Mouse (Mus musculus) WW6 (cell line): ENCODE measurements around the gene Btg3.
A peak's percentile ranks its signal among the peaks of the same experiment; 100 is the strongest.

ENCODE experiments used
- DNase-seq: peaks from one replicate; pipeline ENCODE4 v3.0.0-alpha.2; 2013; ENCODE audit warnings: low read depth, low spot score

Gene Btg3

DNA sequence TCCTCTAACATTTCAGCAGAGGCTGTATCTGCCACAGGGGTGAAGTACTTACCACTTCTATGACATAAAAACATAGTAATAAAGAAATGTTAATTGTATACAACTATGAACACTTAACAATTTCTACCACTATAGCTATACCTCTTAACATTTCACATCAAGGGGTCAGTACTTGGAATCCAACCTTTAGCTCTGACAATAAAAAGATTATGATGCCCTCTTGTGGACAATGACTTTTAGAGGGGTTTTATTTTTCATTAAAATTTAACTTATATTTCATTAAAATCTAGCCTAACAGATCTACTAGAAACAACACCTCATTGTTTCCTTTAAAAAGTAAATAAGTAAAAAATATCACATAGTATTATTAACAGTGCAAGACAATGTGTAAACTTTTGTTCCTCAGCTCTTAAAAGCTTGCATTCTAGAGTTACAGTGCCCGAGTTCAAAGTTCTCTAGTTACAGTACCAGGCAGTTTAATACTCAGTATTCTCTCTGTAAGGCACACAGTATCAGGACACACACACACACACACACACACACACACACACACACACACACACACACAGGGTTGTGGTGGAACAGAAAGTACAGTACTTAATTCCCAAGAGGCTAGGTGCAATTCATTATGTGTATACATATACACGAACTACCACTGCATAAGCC lies 30.2 kb downstream of the Btg3 start:
- DNase-seq, result no peak

DNA sequence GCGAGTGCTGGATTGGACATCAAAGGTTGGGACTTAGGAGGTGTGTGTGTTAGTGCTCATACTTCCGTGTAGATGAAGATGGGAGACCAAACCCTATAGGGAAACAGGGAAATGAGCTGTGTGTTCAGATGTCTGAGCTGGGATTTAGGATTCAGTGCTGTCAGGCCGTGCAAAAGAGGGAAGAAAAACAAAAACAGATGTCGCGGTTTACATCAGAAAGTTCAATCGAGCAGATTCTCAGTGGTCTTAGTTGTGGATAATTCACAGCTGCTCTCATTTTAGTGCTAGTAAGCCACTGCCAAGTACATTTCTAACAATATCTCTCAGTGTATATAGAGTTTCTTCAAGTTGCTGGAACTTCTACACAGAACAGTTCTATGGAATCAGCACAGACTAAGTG lies 33.2 kb downstream of the Btg3 start:
- DNase-seq, result no peak

DNA sequence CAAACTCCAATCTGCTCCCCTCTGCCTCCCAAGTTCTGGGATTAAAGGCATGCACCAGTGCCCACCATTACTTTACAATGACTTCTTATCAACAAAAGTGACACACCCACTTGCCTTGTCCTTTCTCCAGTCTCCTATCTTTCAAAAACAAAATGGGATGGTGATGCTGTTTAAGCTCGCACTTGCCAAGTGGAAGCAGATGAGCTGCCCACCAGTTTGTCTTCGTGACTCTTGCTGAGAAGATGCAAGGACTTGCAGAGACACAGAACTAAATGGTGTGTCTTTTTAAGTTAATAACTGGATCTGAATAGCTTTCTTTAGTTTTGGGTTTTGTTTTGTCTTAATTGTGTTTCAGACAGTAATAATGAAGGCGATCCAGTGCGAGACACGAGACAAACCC lies 34.2 kb downstream of the Btg3 start:
- no peak for DNase-seq

DNA sequence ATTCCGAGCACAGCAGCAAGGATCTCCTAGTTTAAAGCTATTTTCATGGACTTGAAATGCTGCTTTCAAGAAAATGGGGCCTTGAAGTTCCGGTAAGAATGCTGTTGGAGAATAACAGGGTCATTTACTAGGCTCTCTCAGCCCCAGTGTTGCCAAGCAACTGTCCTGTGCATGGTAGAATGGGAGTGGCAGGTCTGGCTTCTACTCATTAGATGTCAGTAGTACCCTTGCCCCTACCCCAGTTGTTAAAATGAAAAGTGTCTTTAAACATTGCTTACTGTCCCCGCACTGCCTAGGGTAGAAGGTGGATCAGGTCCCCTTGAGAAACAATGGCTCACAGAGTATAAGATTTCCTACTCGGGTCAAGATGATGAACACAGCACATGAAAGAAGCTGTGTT lies 35.6 kb downstream of the Btg3 start:
- DNase-seq, result no peak

DNA sequence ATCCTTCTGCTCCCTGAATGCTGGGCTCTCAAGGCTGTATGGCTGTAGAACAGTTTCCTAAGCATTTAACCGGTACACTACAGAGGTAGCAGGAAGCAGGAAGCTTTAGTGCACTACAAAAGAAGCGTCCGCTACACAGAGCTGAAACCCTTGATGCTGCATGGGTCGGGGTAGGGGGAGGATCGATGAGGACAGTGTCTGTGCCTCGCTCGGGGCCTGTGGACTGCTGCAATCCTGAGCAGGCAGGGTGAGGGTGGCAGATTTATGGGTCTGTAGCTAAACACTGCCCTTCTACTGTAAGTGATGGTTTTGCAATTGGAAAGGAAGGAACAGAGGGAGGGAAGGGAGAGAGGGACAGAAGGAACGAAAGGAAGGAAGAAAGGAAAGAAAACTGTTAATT lies 39.8 kb downstream of the Btg3 start:
- no peak for DNase-seq

DNA sequence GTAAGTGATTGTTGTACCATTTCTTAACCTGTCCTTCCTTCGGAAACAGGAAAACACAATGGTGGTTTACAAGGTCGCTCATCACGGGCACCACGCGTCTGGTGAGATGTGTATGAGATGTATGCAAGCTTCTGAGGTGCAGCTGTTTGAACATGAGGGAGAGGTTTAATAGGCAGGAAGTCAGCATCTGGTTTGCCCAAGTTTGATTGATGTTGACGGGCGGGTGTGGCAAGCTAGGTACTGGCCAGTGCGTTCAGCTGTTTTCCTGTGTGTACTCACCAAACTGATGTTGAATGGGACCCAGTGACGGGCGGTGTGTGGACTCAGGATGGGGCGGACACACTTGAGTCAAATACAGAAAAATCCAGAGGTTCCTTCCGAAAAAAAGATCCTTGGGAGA lies 49.0 kb downstream of the Btg3 start:
- DNase-seq, result no peak

DNA sequence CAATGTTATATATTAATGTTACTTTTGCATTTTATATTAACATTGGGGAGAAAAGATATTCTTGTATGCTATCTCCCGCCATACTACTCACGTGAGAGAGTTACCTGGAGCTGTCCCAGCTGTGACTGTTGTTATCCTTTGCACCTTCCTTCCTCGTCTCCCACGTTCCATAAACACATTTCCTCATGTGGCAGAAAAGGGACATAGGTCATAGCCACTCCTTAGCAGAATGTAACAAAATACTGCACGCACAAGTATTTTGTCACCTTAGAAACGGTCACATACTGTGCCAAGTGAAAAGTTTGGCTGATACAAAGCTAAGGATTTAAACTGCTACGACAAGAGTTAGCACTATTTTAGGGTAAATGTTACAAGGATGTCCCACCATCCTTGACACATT lies 49.4 kb downstream of the Btg3 start:
- DNase-seq, result no peak

DNA sequence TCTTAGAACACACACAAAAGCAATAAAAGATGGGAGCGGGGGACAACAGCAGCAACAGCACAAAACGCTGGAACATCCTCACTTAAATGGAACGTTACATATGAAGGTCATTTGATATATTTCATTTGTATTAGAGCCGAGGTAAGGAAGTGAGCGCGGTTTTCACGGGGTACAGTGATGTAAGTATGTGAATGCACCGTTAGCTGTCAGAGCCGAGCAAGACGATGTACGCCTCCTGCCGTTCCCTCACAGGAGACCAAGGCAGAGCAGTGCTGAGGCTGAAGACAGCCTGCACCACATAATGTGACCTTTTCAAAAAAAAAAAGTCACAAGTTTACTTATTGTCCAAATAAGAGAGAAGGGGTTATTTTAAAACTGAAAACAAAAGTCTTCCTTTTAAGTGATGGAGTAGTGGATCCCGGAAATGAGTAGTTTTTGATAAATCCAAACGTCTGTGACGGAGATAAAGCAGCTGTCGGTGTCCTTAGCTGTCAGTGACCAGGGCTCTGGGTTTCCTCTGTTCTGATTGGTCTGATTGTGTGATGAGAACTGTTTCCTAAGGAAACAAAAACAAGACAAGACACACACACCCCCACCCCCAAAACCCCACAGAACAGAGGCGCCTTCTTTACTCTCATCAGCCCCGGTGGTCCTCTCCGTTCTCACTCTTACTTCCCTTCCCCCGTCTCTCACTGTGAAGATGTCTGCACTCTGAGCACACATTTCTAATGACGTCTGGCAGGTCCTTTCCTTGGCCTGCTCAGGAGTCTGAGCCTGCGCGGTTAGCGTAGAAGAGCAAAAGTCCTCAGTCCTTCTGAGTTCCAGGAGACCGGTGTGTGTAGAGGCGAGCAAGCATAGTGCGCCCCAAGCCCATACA lies 50.8 kb downstream of the Btg3 start:
- DNase-seq, result no peak

DNA sequence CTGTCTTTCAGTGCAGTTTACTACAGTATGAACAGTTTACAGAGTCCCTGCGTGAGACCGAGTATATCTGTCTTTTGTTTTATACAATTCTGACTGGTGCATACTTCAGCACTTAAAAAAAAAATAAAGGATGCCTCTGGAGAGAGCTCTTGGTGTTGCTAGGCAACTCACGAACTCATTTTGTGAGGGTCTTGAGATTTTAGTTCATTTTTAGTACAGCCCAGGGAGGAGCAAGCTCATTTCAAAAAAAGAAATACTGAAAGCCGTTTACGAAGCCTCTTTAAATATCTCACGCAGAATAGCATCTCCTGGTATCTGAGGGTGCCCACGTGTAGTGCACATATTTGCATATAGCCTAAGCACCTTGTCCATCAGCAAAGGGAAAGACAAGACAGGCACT lies 54.9 kb downstream of the Btg3 start:
- DNase-seq, result no peak

DNA sequence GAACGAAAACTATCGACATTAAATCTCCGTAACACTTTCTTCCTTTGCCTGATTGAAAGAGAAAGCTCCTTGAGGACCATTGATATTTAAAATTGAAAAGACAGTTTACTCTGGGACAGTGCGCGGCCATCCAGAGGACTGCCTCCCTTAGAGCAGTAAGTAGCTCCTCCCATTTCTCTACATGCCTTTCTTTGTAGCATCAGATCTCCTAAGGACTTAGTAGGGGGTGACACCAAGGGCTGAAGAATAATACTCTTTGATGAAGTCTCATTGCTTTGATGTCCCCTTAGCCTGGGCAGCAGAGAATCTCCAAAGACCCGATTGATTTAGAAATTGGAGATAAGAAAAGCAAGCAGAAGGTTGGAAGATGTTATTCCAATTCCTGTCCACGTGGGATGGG lies 55.4 kb downstream of the Btg3 start:
- no peak for DNase-seq

DNA sequence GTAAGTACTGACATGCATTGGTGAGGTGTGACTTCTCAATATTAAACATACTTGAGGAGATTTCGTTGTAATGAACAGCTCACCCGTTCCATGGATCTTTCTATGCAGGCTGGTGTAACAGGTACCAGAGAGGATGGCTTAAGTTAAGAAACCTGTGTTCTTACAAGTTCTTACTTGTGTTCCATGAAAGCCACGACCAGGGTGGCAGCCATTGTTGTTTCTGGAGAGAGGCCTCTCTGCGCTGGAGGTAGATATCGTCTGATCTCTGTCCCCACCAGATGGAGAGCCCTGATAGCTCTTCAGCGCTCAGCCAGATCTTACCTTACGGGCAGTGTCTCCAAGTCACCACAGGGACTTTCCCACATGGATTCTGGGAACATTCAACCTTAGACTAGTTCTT lies 57.3 kb downstream of the Btg3 start:
- no peak for DNase-seq

DNA sequence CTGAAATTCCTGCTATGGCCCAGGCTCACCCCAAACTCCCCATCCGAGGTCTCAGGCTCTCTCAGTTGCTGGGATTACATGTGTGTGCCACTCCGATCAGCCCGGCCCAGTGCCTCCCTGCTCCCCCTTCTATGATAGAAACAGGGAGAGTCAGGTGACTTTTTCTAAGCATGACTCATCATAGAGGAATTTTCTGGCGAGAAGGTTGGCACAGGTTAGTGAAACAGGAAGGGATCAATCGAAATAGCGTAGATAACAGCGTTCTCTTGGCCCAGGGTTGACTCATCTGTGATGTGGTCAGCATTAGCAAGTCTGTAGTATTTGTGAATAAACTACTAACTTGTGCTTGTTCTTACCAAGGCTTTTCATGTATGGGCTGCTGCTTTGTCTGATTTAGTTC lies 59.0 kb downstream of the Btg3 start:
- DNase-seq, result no peak

DNA sequence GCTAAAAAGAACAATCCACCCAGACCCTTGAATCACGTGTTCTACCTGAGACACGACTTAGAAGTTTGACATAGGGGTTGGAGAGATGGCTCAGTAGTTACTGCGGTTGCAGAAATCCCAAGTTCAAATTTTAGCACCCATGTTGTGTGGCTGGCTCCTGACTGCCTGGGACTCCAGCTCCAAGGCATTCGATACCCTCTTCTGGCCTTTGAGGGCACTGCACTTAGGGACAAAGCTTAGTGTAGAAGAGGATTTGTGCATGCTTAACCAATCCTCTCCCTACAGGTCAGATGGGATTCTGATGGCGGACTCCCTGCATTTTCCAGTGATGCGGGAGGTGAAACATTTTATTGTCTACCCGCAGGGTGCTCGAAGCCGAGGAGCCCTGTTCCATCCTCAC lies 60.1 kb downstream of the Btg3 start:
- DNase-seq, result peak; percentile 46

DNA sequence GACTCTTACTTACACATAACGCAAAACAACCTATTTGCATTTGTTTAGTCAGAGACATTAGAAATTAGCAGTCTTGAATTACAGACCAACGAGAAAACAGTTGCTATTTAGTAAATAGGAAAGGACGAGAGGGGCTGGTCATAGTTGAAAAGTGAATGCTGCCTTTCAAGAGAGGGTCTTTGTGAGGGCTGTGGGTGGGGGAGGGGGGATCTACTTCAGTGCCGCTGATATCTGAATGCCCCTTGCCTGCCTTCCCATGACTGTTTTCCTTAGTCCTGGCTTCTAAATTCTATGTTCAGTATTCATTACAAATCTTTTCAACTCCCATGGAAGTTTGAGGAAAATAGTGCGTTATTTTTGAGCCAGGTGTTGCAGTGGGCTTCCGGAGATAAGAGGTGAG lies 63.0 kb downstream of the Btg3 start:
- no peak for DNase-seq

DNA sequence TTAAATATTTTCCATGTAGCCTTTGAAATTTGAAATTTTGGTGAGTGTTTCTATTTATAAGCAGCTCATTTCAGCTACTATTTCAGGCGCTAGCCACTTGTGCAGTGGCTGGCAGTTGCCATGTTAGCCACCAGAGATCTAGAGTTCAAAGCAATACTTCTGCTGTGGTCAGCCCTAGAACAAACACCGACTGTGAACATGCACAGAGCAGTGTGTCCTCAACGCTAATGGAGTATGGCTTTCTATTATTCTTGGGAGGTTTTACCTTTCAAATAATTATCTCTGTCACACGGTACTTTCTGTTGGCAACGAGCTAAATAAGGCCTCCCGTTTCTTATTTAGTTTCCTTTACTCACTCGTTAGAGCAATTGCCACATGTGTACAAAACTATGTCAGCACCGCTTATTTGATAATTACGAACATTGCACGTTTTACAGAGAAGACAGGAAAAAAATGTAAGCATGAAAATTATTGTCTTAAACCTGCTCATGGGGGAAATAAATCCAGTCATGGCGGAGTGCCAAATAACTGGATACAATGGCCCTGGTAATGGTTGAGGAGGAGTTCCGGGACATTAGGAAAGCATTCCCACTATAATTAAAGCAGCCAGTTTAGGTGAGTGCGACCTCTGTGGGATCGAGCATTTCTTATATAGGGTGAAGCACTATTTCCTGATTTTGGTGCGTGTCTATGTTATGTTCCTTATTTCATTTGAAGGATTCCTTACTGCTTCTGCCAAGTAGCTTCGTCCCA lies 63.7 kb downstream of the Btg3 start:
- DNase-seq, result no peak

DNA sequence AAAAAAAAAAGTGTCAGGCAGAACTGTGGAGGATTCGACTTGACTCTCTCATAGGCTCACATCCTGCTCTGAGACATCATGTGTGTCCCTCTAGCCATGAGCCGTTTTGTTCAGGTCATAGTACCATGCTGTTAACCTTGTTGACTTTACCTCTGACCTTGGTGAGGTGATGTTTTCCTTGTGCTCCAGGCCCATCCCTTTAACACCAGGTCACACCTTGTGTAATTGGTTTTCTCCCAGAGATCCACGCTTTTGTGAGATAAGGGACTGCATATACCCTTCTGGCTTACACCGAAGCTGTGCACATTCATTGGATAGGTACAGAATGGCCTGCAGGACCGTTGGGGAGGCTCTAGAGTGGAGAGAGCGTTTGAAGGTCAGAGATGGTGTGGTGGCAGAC lies 67.7 kb downstream of the Btg3 start:
- no peak for DNase-seq

DNA sequence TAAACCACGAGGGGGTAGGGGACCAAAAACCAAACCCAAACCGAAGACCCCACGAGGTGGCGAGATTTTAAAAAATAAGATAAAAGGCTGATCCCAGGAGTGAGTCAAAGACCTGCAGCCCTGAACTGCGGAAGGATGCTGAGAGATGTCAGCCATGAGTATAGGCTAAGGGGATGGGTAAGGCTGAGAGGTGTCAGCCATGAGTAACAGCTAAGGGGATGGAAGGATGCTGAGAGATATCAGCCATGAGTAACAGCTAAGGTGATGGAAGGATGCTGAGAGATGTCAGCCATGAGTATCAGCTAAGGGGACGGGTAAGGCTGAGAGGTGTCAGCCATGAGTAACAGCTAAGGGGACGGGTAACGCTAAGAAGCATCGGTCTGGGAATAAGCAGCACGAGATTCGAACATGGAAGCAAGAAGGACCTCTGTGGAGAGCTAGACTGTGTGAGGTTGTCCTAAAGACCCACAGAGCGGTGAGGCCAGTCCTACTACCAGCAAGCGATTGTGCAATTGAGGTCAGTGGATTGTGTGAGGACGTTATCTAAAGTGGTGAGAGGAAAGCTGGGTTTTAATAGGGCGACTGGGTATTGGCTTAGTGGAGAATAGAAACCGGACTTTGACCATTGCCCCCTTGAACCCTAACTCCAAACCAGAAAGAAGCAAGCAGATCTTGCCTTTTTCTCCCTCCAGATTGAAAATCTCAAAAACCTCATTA lies 69.4 kb downstream of the Btg3 start:
- DNase-seq, result no peak

DNA sequence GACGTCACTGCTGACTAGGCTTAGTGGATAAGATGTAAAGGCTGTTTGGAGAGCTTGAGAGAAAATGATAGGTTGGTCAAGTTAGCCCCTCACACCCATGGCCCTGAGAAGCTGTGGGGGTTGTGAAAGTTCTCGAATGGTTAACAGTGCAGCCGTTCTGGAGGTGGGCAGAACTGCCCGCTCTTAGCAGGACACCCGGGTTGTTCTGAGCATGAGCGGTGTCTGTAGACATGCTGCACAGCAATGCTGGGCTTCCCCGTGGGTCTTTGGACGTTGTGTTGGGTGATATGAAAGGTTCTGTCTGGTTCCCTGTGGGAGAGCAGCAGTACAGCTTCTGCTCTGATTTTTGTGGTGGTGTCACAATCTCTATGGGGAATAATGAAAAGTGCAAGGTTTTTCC lies 70.4 kb downstream of the Btg3 start:
- no peak for DNase-seq

DNA sequence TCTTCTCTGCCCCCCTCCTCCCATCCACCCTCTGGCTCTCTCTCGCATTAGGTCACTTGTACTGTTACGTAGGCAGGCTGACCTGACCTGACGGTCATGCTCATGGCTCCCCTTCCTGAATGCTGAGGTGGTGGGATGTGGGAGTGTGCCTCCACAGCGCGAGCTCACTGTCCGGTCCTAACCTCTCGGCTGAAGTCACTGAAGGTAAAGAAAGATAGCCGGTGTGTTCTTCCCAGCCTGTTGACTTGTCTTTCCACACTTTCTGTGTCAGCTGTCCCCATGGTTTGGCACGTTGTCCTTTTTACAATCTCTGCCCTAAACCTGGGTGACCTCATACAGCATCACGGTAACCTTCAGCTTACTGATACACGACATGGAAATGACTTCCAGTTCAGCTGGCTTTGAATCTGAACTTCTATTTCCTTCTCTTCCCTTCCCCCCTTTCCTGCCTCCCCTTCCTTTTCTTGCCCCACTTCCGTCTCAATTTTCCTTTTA lies 71.3 kb downstream of the Btg3 start:
- DNase-seq, result no peak

DNA sequence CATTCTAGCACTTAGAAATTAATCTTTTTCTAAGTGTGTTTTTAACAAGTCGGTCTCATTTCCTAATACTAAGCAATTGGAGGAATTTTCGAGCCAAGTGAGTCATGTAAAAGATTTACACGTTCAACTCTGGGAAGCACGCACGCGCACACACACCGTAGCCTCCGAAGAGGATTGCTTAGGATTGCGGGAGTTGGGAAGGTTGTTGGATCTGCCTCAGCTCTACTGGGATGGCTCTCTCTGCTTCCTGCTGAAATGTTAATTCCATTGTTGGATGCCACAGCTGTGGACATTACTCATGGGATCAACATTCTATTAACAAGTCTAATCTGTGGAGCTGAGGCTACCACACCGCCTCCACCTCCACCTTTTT lies 74.3 kb downstream of the Btg3 start:
- no peak for DNase-seq

DNA sequence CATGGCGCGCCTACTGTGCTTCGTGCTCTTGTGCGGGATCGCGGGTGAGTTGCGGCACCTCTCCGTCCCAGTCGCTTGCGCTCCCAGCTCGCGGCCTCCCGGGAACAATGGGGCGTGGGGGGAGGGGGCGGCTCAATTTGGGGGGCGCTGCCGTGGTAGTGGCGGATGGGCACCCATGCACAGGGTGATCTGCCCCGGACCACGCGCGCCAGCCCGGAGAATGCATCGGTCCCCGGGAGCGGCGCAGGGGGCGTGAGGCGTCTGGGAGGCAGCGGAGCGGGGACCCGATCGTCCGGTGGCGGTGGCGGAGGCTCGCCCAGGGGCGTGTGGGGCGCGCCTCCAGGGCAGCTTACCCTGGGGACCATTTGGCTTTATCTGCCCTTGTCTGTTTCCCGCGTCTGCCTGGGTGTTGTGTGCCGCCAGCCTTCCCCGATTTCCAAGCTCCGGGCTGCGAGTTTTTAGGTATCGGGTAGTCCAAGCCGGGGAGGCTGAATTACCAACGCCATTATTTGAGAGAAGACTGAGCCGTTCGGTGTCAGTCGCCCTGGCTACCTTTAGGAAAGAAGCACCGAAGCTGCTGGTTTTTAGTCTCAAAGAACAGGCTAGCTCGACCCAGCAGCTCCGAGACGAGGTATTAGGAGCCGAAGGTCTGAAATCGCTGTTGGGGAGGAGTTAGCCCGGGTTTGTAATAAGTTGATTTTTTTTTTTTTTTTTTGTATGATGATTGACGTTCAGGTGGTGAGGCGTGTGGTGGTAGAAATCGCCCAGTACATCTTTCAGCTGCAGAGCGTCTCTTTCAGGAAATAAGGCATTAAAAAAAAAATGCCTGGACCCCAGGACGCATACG lies 74.9 kb downstream of the Btg3 start:
- DNase-seq, result no peak
